Mouse (Mus musculus): ENCODE data around the gene Frmd4a.

DNA sequence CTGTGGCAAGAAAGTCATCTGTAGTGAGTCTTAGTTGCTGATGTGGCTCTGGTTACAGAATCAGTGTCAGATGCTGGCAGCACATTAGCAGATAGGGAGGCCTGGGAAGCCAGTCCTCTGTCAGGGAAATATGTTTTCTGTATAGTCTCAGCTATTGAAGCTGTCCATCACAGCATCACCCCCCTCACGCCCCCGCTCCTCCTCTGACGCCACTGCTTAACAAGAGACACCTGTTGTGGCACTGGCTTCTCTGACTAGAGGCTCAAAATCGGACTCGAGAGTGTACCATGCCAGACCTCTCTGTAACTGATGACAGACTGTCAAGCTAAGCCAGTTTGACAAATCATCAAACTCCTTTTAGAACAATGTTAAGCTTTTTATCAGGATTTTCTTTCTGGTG, 265.3 kb downstream of the Frmd4a start:
- TF ChIP-seq POLR2A (IDR thresholded peaks at IDR 0.05; ENCODE audit: borderline replicate concordance, extremely low read depth, insufficient read depth, insufficient read length, poor library complexity, severe bottlenecking) (no peak), CTCF (IDR thresholded peaks at IDR 0.05; ENCODE audit: borderline replicate concordance, extremely low read depth, insufficient read depth, insufficient read length) (no peak)
